Mouse (Mus musculus) hindbrain, embryonic 16.5 days (tissue): ENCODE measurements around the gene Nipbl. TPM values are rescaled to one million over a fixed set of nuclear protein-coding genes. Genes with fewer than 3 reads are reported as not detected.

Experiments used
- ATAC-seq: fragments of 200-750 bp; cut with Nextera tagmentation; 2 replicates; pipeline ENCODE4 v1.8.0; 2017; ENCODE audit warnings: moderate TSS enrichment, moderate library complexity
- H3K27ac ChIP-seq: fragments of 300-500 bp; sonication (generic); 2 replicates; pipeline ENCODE4 v1.5.1; 2014; ENCODE audit warnings: low read depth, mild to moderate bottlenecking, control low read depth, low read length, moderate library complexity
- H3K27me3 ChIP-seq: fragments of 300-500 bp; sonication (generic); replicated peaks from 2 replicates; pipeline ENCODE4 v1.6.1; 2014; ENCODE audit warnings: low read length; ENCODE audit not compliant: control insufficient read depth, insufficient read depth
- H3K36me3 ChIP-seq: fragments of 300-500 bp; sonication (generic); 2 replicates; pipeline ENCODE4 v1.6.1; 2014; ENCODE audit warnings: mild to moderate bottlenecking, low read length, moderate library complexity, mixed read lengths; ENCODE audit not compliant: control insufficient read depth, insufficient read depth
- H3K4me1 ChIP-seq: fragments of 300-500 bp; sonication (generic); 2 replicates; pipeline ENCODE4 v1.6.1; 2014; ENCODE audit warnings: low read depth, low read length; ENCODE audit not compliant: control insufficient read depth, insufficient read depth
- H3K4me2 ChIP-seq: fragments of 300-500 bp; sonication (generic); 2 replicates; pipeline ENCODE4 v1.6.1; 2014; ENCODE audit warnings: mild to moderate bottlenecking, low read length, control low read depth, moderate library complexity
- H3K4me3 ChIP-seq: fragments of 300-500 bp; sonication (generic); 2 replicates; pipeline ENCODE4 v1.5.1; 2014; ENCODE audit warnings: mild to moderate bottlenecking, low read length, control low read depth, moderate library complexity
- H3K9ac ChIP-seq: fragments of 300-500 bp; sonication (generic); 2 replicates; pipeline ENCODE4 v1.6.1; 2014; ENCODE audit warnings: low read depth, mild to moderate bottlenecking, control low read depth, low read length, moderate library complexity
- H3K9me3 ChIP-seq: fragments of 300-500 bp; sonication (generic); 2 replicates; pipeline ENCODE4 v1.6.1; 2014; ENCODE audit warnings: mild to moderate bottlenecking, low read length, moderate library complexity; ENCODE audit not compliant: control insufficient read depth
- WGBS: fragments of 180-500 bp; shearing (Covaris S2); extraction: QIAGEN DNeasy Blood & Tissue Kit; methylation state at CpG from one replicate; pipeline ENCODE4 v1.1.7; 2014; 5-methylcytosine and 5-hydroxymethylcytosine counted together
- polyA plus RNA-seq: library from polyadenylated mRNA; unstranded; fragments of >200 nt; fragmentation: Nextera tagmentation; extraction: Ambion mirVana; gene quantifications from 2 replicates; pipeline ENCODE4 v1.2.1, GENCODE M21; 2015

Nipbl gene
- polyA plus RNA-seq, 1 experiment from 2014 or later: 12.1 TPM

DNA sequence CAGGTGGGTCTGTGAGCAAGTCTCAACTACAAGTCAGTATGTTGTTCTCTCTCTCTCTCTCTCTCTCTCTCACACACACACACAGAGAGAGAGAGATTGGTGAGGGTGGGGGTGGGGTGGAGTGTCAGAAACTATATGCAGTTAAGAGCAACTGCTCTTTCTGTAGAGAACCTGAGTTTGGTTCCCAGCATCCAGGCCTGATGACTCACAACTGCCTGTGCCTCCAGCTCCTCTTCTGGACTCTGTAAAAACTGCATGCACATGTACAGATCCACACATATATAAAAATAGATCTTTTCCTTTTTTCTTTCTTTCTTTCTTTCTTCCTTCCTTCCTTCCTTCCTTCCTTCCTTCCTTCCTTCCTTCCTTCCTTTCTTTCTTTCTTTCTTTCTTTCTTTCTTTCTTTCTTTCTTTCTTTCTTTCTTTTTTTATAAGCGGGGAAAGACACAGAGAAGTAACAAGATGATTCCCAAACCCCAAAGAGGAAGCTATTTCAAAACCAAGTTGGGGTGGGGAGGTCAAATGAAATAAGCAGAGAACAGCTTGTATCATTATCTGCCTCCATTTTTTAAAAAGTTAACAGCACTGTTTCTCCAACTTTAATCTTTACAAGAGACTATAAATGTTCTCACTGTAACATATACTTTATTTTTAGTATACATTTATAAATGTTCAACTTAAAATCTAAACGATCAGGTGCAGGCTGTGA, 10.9 kb downstream of the Nipbl start:
- H3K4me1 ChIP-seq: no peaks in the 10 kb centered on the region
- H3K36me3 ChIP-seq: no peaks in the 10 kb centered on the region
- no peak overlapping the region for H3K4me3 ChIP-seq
- no peak overlapping the region for H3K4me2 ChIP-seq
- H3K27me3 ChIP-seq: no peaks in the 10 kb centered on the region
- WGBS: 95% methylated on average over 2 of the region's 2 CpGs
- H3K27ac ChIP-seq: no peak overlapping the region
- H3K9me3 ChIP-seq: no peaks in the 10 kb centered on the region
- ATAC-seq: no peak
- no peak overlapping the region for H3K9ac ChIP-seq

DNA sequence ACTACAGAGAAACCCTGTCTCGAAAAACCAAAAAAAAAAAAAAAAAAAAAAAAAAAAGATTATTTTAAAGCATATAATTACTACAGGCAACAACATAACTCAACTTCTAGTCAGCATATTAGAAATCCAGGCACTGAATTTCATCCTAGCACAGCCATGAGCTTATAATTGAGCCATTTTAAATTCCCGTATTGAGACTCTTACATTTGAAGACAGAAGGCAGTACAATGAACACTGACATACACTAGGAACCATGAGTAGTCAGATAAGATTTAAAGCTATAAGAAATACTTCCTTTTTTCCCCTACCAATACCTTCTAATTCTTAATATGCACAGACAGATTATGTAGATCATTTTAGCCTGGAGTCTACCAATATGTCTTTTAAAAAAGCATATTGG, 11.7 kb downstream of the Nipbl start:
- Histone ChIP-seq H3K9ac (no peak overlapping the region), H3K27ac (no peak overlapping the region), H3K27me3 (no peaks in the 10 kb centered on the region), H3K36me3 (no peaks in the 10 kb centered on the region), H3K4me1 (no peaks in the 10 kb centered on the region), H3K9me3 (no peaks in the 10 kb centered on the region), H3K4me2 (no peak overlapping the region), H3K4me3 (no peak overlapping the region)
- WGBS: 94% methylated on average over 2 of the region's 2 CpGs
- ATAC-seq: no peak

DNA sequence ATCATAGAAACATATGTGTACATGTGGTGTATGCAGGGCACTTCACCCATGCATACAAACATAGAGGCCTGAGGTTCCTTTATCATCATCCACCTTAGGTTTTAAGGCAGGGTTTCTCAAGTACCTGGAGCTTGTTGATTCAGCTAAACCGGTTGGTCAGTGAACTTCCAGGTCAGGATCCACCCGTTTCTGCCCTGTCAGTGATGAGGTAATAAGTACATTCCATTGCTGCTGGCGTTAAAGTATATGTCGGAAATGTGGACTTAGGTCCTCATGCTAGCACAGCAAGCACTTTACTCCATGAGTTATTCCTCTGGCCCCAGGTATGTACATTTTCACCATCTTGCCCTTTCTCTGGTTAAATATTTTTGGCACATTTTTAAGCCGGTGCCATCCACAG, 14.8 kb downstream of the Nipbl start:
- no peak for ATAC-seq
- Histone ChIP-seq H3K27ac (no peak overlapping the region), H3K4me3 (no peak overlapping the region), H3K4me1 (no peaks in the 10 kb centered on the region), H3K9ac (no peak overlapping the region), H3K4me2 (no peak overlapping the region), H3K36me3 (no peaks in the 10 kb centered on the region), H3K9me3 (no peaks in the 10 kb centered on the region), H3K27me3 (no peaks in the 10 kb centered on the region)
- 85% methylated on average over 5 of the region's 5 CpGs for WGBS

DNA sequence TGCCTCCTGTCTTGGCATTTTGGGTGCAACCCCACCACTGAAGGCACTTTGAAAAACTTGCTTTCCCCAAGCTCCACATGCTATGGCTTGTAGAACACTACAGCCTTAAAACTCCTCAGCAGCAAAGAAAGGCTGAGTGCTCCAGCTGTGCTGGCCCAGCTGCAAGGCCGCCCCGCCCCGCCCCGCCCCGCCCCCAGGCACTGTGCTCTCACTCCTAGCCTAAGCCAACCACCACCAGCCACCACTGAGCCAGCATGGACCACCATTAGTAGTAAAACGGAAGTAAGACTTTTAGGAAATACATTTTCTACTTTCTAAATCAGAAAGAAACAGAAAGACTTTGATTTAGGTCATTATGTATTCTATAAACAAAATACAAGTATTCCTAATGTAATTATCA, 23.4 kb downstream of the Nipbl start:
- H3K4me3 ChIP-seq: no peak overlapping the region
- H3K27ac ChIP-seq: no peak overlapping the region
- no peak overlapping the region for H3K9ac ChIP-seq
- no peaks in the 10 kb centered on the region for H3K9me3 ChIP-seq
- H3K4me1 ChIP-seq: no peaks in the 10 kb centered on the region
- no peak overlapping the region for H3K4me2 ChIP-seq
- WGBS: 15% methylated on average over 6 of the region's 6 CpGs
- H3K27me3 ChIP-seq: no peaks in the 10 kb centered on the region
- H3K36me3 ChIP-seq: no peaks in the 10 kb centered on the region
- ATAC-seq: no peak

DNA sequence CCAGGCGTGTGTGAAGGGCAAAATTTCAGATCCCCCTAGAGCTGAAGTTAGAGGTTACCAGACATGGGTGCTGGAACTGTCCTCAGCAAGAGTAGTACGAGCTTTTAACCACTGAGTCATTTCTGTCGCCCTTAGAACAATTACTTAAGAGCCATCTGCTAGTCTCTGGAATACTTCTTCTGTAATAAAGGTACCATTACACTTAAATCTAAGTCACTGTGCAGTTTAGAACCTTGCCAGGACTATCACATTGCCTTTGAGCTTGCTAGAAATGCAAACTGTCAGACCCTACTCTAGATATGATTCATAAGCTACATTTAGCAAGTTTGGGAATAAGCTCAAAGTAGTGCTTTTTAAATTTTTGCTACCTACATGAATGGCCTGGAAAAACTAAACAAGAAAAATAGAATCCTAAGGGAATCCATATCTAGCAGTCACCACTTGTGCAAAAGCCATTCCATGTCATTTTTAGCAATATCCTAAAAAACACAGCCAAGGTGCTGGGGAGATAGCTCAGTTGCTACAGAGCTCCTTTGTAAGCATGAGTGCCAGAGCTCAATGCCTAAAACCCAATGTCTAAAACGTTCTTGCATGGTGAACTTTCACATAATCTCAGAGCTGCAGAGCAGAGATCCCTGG, 27.6 kb downstream of the Nipbl start:
- 92% methylated on average over 4 of the region's 4 CpGs for WGBS
- Histone ChIP-seq H3K9ac (no peak overlapping the region), H3K36me3 (no peaks in the 10 kb centered on the region), H3K9me3 (no peaks in the 10 kb centered on the region), H3K27me3 (no peaks in the 10 kb centered on the region), H3K27ac (no peak overlapping the region), H3K4me3 (no peak overlapping the region), H3K4me1 (no peaks in the 10 kb centered on the region), H3K4me2 (no peak overlapping the region)
- ATAC-seq: no peak

DNA sequence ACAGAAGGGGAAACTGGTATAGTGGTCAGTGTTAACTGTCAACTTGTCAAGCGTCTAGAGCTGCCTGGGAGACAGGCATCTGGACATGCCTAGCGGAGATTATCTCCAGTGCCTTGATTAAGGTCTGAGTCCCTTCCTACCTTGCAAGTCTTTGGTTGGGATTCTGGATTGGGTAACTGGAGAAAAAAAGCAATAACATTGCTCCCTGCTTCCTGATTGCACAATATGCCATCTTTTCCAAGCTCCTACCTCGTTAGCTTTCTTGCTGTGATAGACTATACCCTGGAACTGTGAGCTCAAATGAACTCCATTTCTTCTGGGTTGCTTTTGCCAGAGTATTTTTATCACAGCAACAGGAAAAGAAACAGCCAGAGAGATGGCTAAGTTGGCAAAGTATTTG, 30.9 kb downstream of the Nipbl start:
- Histone ChIP-seq H3K4me2 (no peak overlapping the region), H3K4me3 (no peak overlapping the region), H3K36me3 (no peaks in the 10 kb centered on the region), H3K27me3 (no peaks in the 10 kb centered on the region), H3K9ac (no peak overlapping the region), H3K4me1 (no peaks in the 10 kb centered on the region), H3K27ac (no peak overlapping the region), H3K9me3 (no peaks in the 10 kb centered on the region)
- ATAC-seq: no peak
- WGBS: 96% methylated on average over 3 of the region's 3 CpGs

DNA sequence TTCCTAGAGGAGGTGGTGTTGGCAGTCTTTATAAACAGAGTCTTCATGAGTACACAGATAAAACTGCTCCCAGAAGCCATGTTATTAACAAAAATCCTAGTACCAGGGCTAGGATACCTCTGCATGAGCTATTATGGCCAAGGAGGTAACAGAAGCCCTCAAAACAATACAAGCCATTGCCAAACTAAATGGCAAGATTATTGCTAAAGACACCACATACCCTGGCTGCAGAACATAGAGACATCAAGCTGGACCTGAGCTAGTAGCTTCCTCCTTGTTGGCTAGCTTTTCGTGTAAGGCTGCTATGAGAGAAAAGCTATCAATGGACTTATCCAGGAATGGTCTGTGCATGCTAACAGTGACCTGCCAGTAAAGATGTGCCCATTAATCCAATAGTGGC, 32.4 kb downstream of the Nipbl start:
- WGBS: 86% methylated on average over 1 of the region's 1 CpGs
- no peak overlapping the region for H3K4me2 ChIP-seq
- H3K9ac ChIP-seq: no peak overlapping the region
- ATAC-seq: no peak
- no peaks in the 10 kb centered on the region for H3K4me1 ChIP-seq
- no peak overlapping the region for H3K4me3 ChIP-seq
- no peaks in the 10 kb centered on the region for H3K27me3 ChIP-seq
- H3K27ac ChIP-seq: no peak overlapping the region
- no peaks in the 10 kb centered on the region for H3K36me3 ChIP-seq
- no peaks in the 10 kb centered on the region for H3K9me3 ChIP-seq

DNA sequence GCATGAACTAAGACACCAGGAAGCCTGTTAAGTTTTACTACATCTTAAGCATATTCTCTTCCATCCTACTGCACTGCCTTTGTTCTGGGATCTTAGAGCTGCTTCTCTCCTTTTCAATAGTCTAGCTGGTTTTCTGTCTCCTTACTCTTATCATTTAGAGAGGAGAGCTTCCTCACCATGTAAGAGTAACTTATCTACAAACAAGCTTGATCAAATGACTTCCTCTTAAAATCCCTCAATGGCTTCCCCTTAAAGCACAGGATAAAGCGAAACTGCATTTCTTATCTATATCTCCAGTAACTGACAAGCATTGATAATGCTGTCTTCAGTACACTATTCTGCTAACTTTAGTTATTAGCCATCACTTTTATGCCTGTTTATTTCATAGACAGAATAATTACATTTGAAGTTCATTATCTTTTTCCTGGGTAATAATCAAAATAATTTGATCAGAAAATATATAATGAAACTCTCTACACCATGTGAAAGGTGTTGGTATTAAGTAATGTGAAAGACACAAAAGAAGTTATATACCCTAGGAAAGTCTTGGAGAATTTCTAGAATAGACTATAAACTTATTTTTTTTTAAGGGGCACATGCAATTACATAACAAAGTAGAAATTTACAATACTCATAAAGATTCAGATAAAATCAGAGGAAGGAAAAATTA, 33.0 kb downstream of the Nipbl start:
- Histone ChIP-seq H3K9ac (no peak overlapping the region), H3K9me3 (no peaks in the 10 kb centered on the region), H3K27me3 (no peaks in the 10 kb centered on the region), H3K4me2 (no peak overlapping the region), H3K36me3 (no peaks in the 10 kb centered on the region), H3K4me3 (no peak overlapping the region), H3K4me1 (no peaks in the 10 kb centered on the region), H3K27ac (no peak overlapping the region)
- no peak for ATAC-seq
- 93% methylated on average over 1 of the region's 1 CpGs for WGBS

DNA sequence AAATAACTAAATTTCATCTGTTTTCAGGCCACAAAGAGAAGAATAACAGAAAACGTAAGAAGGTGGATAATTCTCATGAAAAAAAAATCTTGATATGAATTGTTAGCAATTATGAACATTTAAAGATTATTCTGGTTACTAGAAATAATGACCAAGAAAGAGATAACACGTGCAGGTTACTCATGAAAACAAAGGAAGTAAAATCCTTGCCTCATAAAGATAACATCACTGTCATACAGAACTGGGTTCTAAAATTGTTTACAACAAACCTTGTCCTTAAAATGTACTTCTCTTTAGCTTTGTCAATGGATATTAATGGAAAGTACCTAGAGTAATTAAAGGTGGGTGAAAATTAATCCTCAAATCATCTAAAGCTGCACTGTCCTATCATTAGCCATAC, 37.2 kb downstream of the Nipbl start:
- Histone ChIP-seq H3K9ac (no peak overlapping the region), H3K27ac (no peak overlapping the region), H3K27me3 (no peaks in the 10 kb centered on the region), H3K36me3 (no peaks in the 10 kb centered on the region), H3K4me3 (no peak overlapping the region), H3K4me1 (no peaks in the 10 kb centered on the region), H3K4me2 (no peak overlapping the region), H3K9me3 (no peaks in the 10 kb centered on the region)
- no peak for ATAC-seq
- WGBS: 90% methylated on average over 2 of the region's 2 CpGs
